Mouse (Mus musculus): ENCODE measurements around the gene Mup1. TPM values are rescaled to one million over a fixed set of nuclear protein-coding genes. Genes with fewer than 3 reads are reported as not detected.

Mup1 gene
- not detected in 2 replicates for polyA plus RNA-seq (2012)

GRCm38 (mm10) chr4:60501860-60502259 is at the start of gene Mup1:
Gene Mup1 (minus strand): TSS chr4:60501960.

Other genes with a start within 250 kb of the Mup1 start
- not detected in 2 replicates for gene Mup9, start 80.0 kb downstream of the Mup1 start, polyA plus RNA-seq (2012)
- gene Mup10, start 80.2 kb upstream of the Mup1 start, polyA plus RNA-seq (2012), result not detected in 2 replicates
- not detected in 2 replicates for gene Mup11, start 160.5 kb upstream of the Mup1 start, polyA plus RNA-seq (2012)
- gene Mup12, start 239.4 kb upstream of the Mup1 start, polyA plus RNA-seq (2012), result not detected in 2 replicates

Measured in megakaryocyte-erythroid progenitor cell, adult 5 weeks (primary cell).